Mouse (Mus musculus): Measurements from ENCODE around the gene Arhgap30. TPM values are rescaled to one million over a fixed set of nuclear protein-coding genes. Genes with fewer than 3 reads are reported as not detected.
A peak's percentile ranks its signal among the peaks of the same experiment; 100 is the strongest.

The Arhgap30 gene
- polyA plus RNA-seq, 1 experiment from 2014 or later: 0.53 TPM

GRCm38 (mm10) chr1:171425126-171425525 is 36.4 kb downstream of the Arhgap30 start:
- Histone ChIP-seq H3K4me3 (ENCODE audit: low read depth, low read length) (no peak overlapping the region), H3K9me3 (ENCODE audit: control insufficient read depth, low read length) (no peaks in the 10 kb centered on the region), H3K36me3 (ENCODE audit: control insufficient read depth, insufficient read depth, low read length) (no peaks in the 10 kb centered on the region), H3K4me1 (replicated peaks; ENCODE audit: control insufficient read depth, insufficient read depth, low read length) (no peaks in the 10 kb centered on the region), H3K4me2 (ENCODE audit: low read depth, low read length, severe bottlenecking) (no peak overlapping the region), H3K27ac (ENCODE audit: low read depth, low read length) (no peak overlapping the region), H3K9ac (ENCODE audit: low read length) (no peak overlapping the region), H3K27me3 (ENCODE audit: control insufficient read depth, insufficient read depth, low read length) (no peaks in the 10 kb centered on the region)
- ATAC-seq (replicated peaks; ENCODE audit: low FRiP score) (no peak), DNase-seq (ENCODE audit: low spot score) (no peak)
- WGBS: 83% methylated on average over 4 of the region's 4 CpGs

GRCm38 (mm10) chr1:171432158-171432557 is 43.4 kb downstream of the Arhgap30 start:
- Histone ChIP-seq H3K4me2 (ENCODE audit: low read depth, low read length, severe bottlenecking) (no peak overlapping the region), H3K9ac (ENCODE audit: low read length) (no peak overlapping the region), H3K4me1 (replicated peaks; ENCODE audit: control insufficient read depth, insufficient read depth, low read length) (no peaks in the 10 kb centered on the region), H3K36me3 (ENCODE audit: control insufficient read depth, insufficient read depth, low read length) (no peaks in the 10 kb centered on the region), H3K4me3 (ENCODE audit: low read depth, low read length) (no peak overlapping the region), H3K27ac (ENCODE audit: low read depth, low read length) (no peak overlapping the region), H3K9me3 (ENCODE audit: control insufficient read depth, low read length) (no peaks in the 10 kb centered on the region), H3K27me3 (ENCODE audit: control insufficient read depth, insufficient read depth, low read length) (peaks cover 5% of the 10 kb centered on the region; the same call in 1 of the 2 replicates)
- DNase-seq (ENCODE audit: low spot score) (no peak), ATAC-seq (replicated peaks; ENCODE audit: low FRiP score) (no peak)
- 84% methylated on average over 5 of the region's 5 CpGs for WGBS

- no peak overlapping the region for H3K4me3 ChIP-seq (ENCODE audit: low read depth, low read length)
- WGBS: 71% methylated on average over 7 of the region's 7 CpGs
- no peak for DNase-seq (ENCODE audit: low spot score)
- no peaks in the 10 kb centered on the region for H3K36me3 ChIP-seq (ENCODE audit: control insufficient read depth, insufficient read depth, low read length)
- H3K27me3 ChIP-seq (ENCODE audit: control insufficient read depth, insufficient read depth, low read length): peaks cover 18% of the 10 kb centered on the region
- 0 out of 2 replicates have a peak, but pooled peaks cover 1% of the 10 kb centered on the region for H3K4me1 ChIP-seq (replicated peaks; ENCODE audit: control insufficient read depth, insufficient read depth, low read length)
- H3K9ac ChIP-seq (ENCODE audit: low read length): no peak overlapping the region
- no peak overlapping the region for H3K27ac ChIP-seq (ENCODE audit: low read depth, low read length)
- H3K4me2 ChIP-seq (ENCODE audit: low read depth, low read length, severe bottlenecking): no peak overlapping the region
- no peak for ATAC-seq (replicated peaks; ENCODE audit: low FRiP score)
- no peaks in the 10 kb centered on the region for H3K9me3 ChIP-seq (ENCODE audit: control insufficient read depth, low read length)
These were observed 46.6 kb downstream of the Arhgap30 start for GRCm38 (mm10) chr1:171435288-171435814.

- Histone ChIP-seq H3K9me3 (ENCODE audit: control insufficient read depth, low read length) (no peaks in the 10 kb centered on the region), H3K4me3 (ENCODE audit: low read depth, low read length) (no peak overlapping the region), H3K4me2 (ENCODE audit: low read depth, low read length, severe bottlenecking) (no peak overlapping the region), H3K9ac (ENCODE audit: low read length) (no peak overlapping the region), H3K27me3 (ENCODE audit: control insufficient read depth, insufficient read depth, low read length) (peaks cover 18% of the 10 kb centered on the region), H3K4me1 (replicated peaks; ENCODE audit: control insufficient read depth, insufficient read depth, low read length) (0 out of 2 replicates have a peak, but pooled peaks cover 1% of the 10 kb centered on the region), H3K36me3 (ENCODE audit: control insufficient read depth, insufficient read depth, low read length) (no peaks in the 10 kb centered on the region), H3K27ac (ENCODE audit: low read depth, low read length) (no peak overlapping the region)
- no peak for ATAC-seq (replicated peaks; ENCODE audit: low FRiP score)
- 87% methylated on average over 1 of the region's 1 CpGs for WGBS
- no peak for DNase-seq (ENCODE audit: low spot score)
These were observed 47.2 kb downstream of the Arhgap30 start for GRCm38 (mm10) chr1:171435974-171436373.

- H3K27ac ChIP-seq (ENCODE audit: low read depth, low read length): no peak within 1 kb of the TSS
- H3K9me3 ChIP-seq (ENCODE audit: control insufficient read depth, low read length): no peaks in the 10 kb centered on the region
- peak within 1 kb of the TSS; percentile 55 for H3K4me2 ChIP-seq (ENCODE audit: low read depth, low read length, severe bottlenecking)
- H3K36me3 ChIP-seq (ENCODE audit: control insufficient read depth, insufficient read depth, low read length): no peaks in the 10 kb centered on the region
- H3K9ac ChIP-seq (ENCODE audit: low read length): peak within 1 kb of the TSS; percentile 39
- DNase-seq (ENCODE audit: low spot score): peak; percentile 80
- H3K4me1 ChIP-seq (replicated peaks; ENCODE audit: control insufficient read depth, insufficient read depth, low read length): 0 out of 2 replicates have a peak, but pooled peaks cover 1% of the 10 kb centered on the region
- H3K27me3 ChIP-seq (ENCODE audit: control insufficient read depth, insufficient read depth, low read length): peaks cover 18% of the 10 kb centered on the region
- WGBS: 2% methylated on average over 46 of the region's 46 CpGs
- peak within 1 kb of the TSS; percentile 35 for H3K4me3 ChIP-seq (ENCODE audit: low read depth, low read length)
- peak; percentile 67 for ATAC-seq (replicated peaks; ENCODE audit: low FRiP score)
These were observed 48.7 kb downstream of the Arhgap30 start, which contains the start of gene F11r for GRCm38 (mm10) chr1:171437264-171438013. F11r (plus strand) TSS chr1:171437535.

- peaks cover 18% of the 10 kb centered on the region for H3K27me3 ChIP-seq (ENCODE audit: control insufficient read depth, insufficient read depth, low read length)
These were observed 49.4 kb downstream of the Arhgap30 start for GRCm38 (mm10) chr1:171438014-171438670.

GRCm38 (mm10) chr1:171439072-171439471 is 50.3 kb downstream of the Arhgap30 start:
- H3K9me3 ChIP-seq (ENCODE audit: control insufficient read depth, low read length): peaks cover 3% of the 10 kb centered on the region; the same call in 1 of the 2 replicates
- DNase-seq (ENCODE audit: low spot score) (no peak), ATAC-seq (replicated peaks; ENCODE audit: low FRiP score) (no peak)
- no peaks in the 10 kb centered on the region for H3K36me3 ChIP-seq (ENCODE audit: control insufficient read depth, insufficient read depth, low read length)
- no peak overlapping the region for H3K9ac ChIP-seq (ENCODE audit: low read length)
- H3K4me1 ChIP-seq (replicated peaks; ENCODE audit: control insufficient read depth, insufficient read depth, low read length): 0 out of 2 replicates have a peak, but pooled peaks cover 1% of the 10 kb centered on the region
- WGBS: 58% methylated on average over 8 of the region's 8 CpGs
- H3K4me2 ChIP-seq (ENCODE audit: low read depth, low read length, severe bottlenecking): no peak overlapping the region
- peaks cover 18% of the 10 kb centered on the region for H3K27me3 ChIP-seq (ENCODE audit: control insufficient read depth, insufficient read depth, low read length)
- no peak overlapping the region for H3K27ac ChIP-seq (ENCODE audit: low read depth, low read length)
- H3K4me3 ChIP-seq (ENCODE audit: low read depth, low read length): no peak overlapping the region

More at GRCm38 (mm10) chr1:171438014-171438670, 49.4 kb downstream of the Arhgap30 start:
- Histone ChIP-seq H3K4me1 (replicated peaks; ENCODE audit: control insufficient read depth, insufficient read depth, low read length) (0 out of 2 replicates have a peak, but pooled peaks cover 1% of the 10 kb centered on the region), H3K9me3 (ENCODE audit: control insufficient read depth, low read length) (no peaks in the 10 kb centered on the region), H3K9ac (ENCODE audit: low read length) (peak overlapping the region; percentile 39), H3K36me3 (ENCODE audit: control insufficient read depth, insufficient read depth, low read length) (no peaks in the 10 kb centered on the region), H3K27ac (ENCODE audit: low read depth, low read length) (no peak overlapping the region), H3K4me2 (ENCODE audit: low read depth, low read length, severe bottlenecking) (peak overlapping the region; percentile 55), H3K4me3 (ENCODE audit: low read depth, low read length) (peak overlapping the region; percentile 35)
- ATAC-seq (replicated peaks; ENCODE audit: low FRiP score): no peak
- WGBS: 4% methylated on average over 18 of the region's 18 CpGs
- no peak for DNase-seq (ENCODE audit: low spot score)

- H3K4me2 ChIP-seq (ENCODE audit: low read depth, low read length, severe bottlenecking): no peak overlapping the region
- ATAC-seq (replicated peaks; ENCODE audit: low FRiP score) (no peak), DNase-seq (ENCODE audit: low spot score) (no peak)
- H3K4me3 ChIP-seq (ENCODE audit: low read depth, low read length): no peak overlapping the region
- no peak overlapping the region for H3K27ac ChIP-seq (ENCODE audit: low read depth, low read length)
- peaks cover 18% of the 10 kb centered on the region for H3K27me3 ChIP-seq (ENCODE audit: control insufficient read depth, insufficient read depth, low read length)
- H3K36me3 ChIP-seq (ENCODE audit: control insufficient read depth, insufficient read depth, low read length): no peaks in the 10 kb centered on the region
- no peak overlapping the region for H3K9ac ChIP-seq (ENCODE audit: low read length)
- 63% methylated on average over 9 of the region's 9 CpGs for WGBS
- peaks cover 3% of the 10 kb centered on the region; the same call in 1 of the 2 replicates for H3K9me3 ChIP-seq (ENCODE audit: control insufficient read depth, low read length)
- H3K4me1 ChIP-seq (replicated peaks; ENCODE audit: control insufficient read depth, insufficient read depth, low read length): 0 out of 2 replicates have a peak, but pooled peaks cover 1% of the 10 kb centered on the region
These were observed 51.4 kb downstream of the Arhgap30 start for GRCm38 (mm10) chr1:171440025-171440725.
